Mouse (Mus musculus) embryonic facial prominence, embryonic 15.5 days (tissue): Measurements from ENCODE around the gene Gm3173. TPM values are rescaled to one million over a fixed set of nuclear protein-coding genes. Genes with fewer than 3 reads are reported as not detected.
"Not testable (repeated sequence)": the region's sequence is repeated elsewhere in the genome, so short reads cannot be mapped to it uniquely, and the experiment has no call there.

Experiments
- ATAC-seq: fragments of 200-750 bp; cut with Nextera tagmentation; 2 replicates; pipeline ENCODE4 v1.8.0; 2017; ENCODE audit warnings: low read depth, moderate TSS enrichment; ENCODE audit not compliant: insufficient number of reproducible peaks, low FRiP score, low TSS enrichment
- H3K27ac ChIP-seq: fragments of 300-500 bp; sonication (generic); replicated peaks from 2 replicates; pipeline ENCODE4 v1.5.1; 2015; ENCODE audit warnings: mild to moderate bottlenecking, inconsistent platforms
- H3K27me3 ChIP-seq: fragments of 300-500 bp; sonication (generic); 2 replicates; pipeline ENCODE4 v1.6.1; 2015; ENCODE audit warnings: inconsistent platforms
- H3K36me3 ChIP-seq: fragments of 300-500 bp; sonication (generic); 2 replicates; pipeline ENCODE4 v1.6.1; 2015; ENCODE audit warnings: mild to moderate bottlenecking, inconsistent platforms
- H3K4me1 ChIP-seq: fragments of 300-500 bp; sonication (generic); 2 replicates; pipeline ENCODE4 v1.6.1; 2015; ENCODE audit warnings: inconsistent platforms
- H3K4me2 ChIP-seq: fragments of 300-500 bp; sonication (generic); replicated peaks from 2 replicates; pipeline ENCODE4 v1.6.1; 2015; ENCODE audit warnings: mild to moderate bottlenecking, inconsistent platforms
- H3K4me3 ChIP-seq: fragments of 300-500 bp; sonication (generic); replicated peaks from 2 replicates; pipeline ENCODE4 v1.5.1; 2015; ENCODE audit warnings: mild to moderate bottlenecking, inconsistent platforms
- H3K9ac ChIP-seq: fragments of 300-500 bp; sonication (generic); 2 replicates; pipeline ENCODE4 v1.6.1; 2015; ENCODE audit warnings: inconsistent platforms
- H3K9me3 ChIP-seq: fragments of 300-500 bp; sonication (generic); replicated peaks from 2 replicates; pipeline ENCODE4 v1.6.1; 2016; ENCODE audit warnings: inconsistent platforms
- WGBS: fragments of 180-500 bp; shearing (Covaris S2); methylation state at CpG from one replicate; pipeline ENCODE4 v1.1.7; 2015; 5-methylcytosine and 5-hydroxymethylcytosine counted together
- polyA plus RNA-seq: library from polyadenylated mRNA; unstranded; fragments of >200 nt; fragmentation: Nextera tagmentation; extraction: Ambion mirVana; gene quantifications from 2 replicates; pipeline ENCODE4 v1.2.1, GENCODE M21; 2015

Gm3173 gene
- not detected in 2 replicates for polyA plus RNA-seq

DNA sequence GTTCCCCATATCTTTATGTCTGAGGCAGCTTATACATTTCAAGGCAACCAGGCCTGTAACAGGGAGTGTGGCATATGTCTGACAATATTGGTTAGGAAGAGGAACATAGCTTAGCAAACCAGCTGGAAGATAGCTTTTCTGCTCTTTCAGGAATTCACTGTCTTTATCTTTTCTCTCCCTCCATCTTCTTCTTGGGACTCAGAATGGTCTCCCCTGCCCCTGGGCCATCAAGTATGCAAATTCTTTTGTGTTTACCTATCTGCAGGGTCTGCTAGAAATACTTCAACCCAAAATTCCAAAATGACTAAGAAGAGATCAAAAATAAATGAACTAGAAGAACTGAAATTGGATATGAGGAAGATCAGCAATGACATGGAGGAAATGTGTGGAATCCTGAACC lies at the start of gene Gm3173:
Gm3173 (plus strand) TSS at position 301 of the 400 bp plus-strand sequence.
- H3K4me3 ChIP-seq, H3K4me1 ChIP-seq, H3K9ac ChIP-seq, H3K36me3 ChIP-seq, H3K27ac ChIP-seq, ATAC-seq, H3K4me2 ChIP-seq, H3K9me3 ChIP-seq, H3K27me3 ChIP-seq: not testable (repeated sequence)

DNA sequence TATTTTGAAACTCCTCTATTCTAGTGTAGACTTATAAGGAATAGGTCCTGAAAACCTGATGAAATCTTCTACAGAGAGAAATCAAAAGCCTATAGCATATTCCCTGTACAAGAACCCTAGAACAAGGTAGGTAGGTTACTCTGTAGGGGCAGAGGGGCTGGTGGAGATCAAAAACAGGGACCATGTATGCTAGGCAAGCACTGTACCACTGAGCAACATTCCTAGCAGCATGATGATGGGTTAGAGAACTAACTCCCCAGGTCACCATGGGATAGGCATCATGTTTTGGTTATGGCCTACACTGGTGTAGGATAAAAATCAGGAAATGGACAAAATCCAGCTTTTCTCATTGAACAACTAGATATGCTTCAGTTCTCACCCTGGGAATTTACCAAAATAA lies 45.2 kb upstream of the Gm3173 start:
- not testable (repeated sequence) for H3K4me2 ChIP-seq, H3K27me3 ChIP-seq, H3K4me3 ChIP-seq, H3K9me3 ChIP-seq, H3K36me3 ChIP-seq, H3K9ac ChIP-seq, H3K4me1 ChIP-seq, ATAC-seq, H3K27ac ChIP-seq

- H3K9me3 ChIP-seq, H3K9ac ChIP-seq, H3K4me2 ChIP-seq, ATAC-seq, H3K4me3 ChIP-seq, H3K27me3 ChIP-seq, H3K36me3 ChIP-seq, H3K27ac ChIP-seq, H3K4me1 ChIP-seq: not testable (repeated sequence)
- 86% methylated on average over 5 of the region's 6 CpGs for WGBS
These were observed 37.8 kb upstream of the Gm3173 start for GRCm38 (mm10) chr14:4392841-4393530.

GRCm38 (mm10) chr14:4397226-4397625 lies 33.6 kb upstream of the Gm3173 start, which contains the start of gene Gm3159:
Gm3159 (plus strand) TSS chr14:4397526.
- H3K4me2 ChIP-seq, H3K9ac ChIP-seq, H3K9me3 ChIP-seq, H3K27ac ChIP-seq, H3K36me3 ChIP-seq, H3K4me1 ChIP-seq, ATAC-seq, H3K4me3 ChIP-seq, H3K27me3 ChIP-seq: not testable (repeated sequence)
- WGBS, result 79% methylated on average over 2 of the region's 3 CpGs

DNA sequence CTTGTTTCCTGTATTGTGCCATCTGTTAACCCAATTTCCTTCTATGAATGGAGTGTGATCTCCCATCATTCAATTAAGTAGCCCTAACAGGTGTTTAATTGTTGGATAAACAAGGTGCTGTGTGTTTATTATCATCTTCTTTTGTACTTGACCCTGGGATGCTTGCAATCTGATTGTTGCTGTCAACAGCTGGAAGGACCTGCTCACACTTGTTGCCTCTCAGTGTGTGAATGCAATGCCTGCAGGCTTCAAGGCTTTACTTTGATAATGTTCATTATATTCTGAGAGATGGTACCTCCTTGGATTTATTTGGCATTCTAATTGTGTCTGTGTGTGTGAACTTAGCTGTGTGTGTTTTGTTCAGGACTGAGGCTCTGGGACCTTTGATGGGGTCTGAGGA lies 32.2 kb upstream of the Gm3173 start:
- not testable (repeated sequence) for H3K4me2 ChIP-seq, ATAC-seq, H3K9me3 ChIP-seq, H3K4me3 ChIP-seq, H3K9ac ChIP-seq, H3K27me3 ChIP-seq, H3K4me1 ChIP-seq, H3K36me3 ChIP-seq, H3K27ac ChIP-seq

GRCm38 (mm10) chr14:4400115-4400789 lies 30.5 kb upstream of the Gm3173 start:
- 84% methylated on average over 5 of the region's 5 CpGs for WGBS
- not testable (repeated sequence) for H3K9ac ChIP-seq, H3K4me2 ChIP-seq, H3K27ac ChIP-seq, H3K4me1 ChIP-seq, H3K36me3 ChIP-seq, H3K27me3 ChIP-seq, H3K9me3 ChIP-seq, H3K4me3 ChIP-seq, ATAC-seq

DNA sequence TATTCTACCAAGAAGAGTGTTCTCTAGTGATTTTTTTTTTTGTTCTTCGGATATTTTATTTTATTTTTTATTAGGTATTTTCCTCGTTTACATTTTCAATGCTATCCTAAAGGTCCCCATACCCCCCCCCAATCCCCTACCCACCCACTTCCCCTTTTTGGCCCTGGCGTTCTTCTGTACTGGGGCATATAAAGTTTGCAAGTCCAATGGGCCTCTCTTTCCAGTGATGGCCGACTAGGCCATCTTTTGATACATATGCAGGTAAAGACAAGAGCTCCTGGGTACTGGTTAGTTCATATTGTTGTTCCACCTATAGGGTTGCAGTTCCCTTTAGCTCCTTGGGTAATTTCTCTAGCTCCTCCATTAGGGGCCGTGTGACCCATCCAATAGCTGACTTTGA lies 29.5 kb upstream of the Gm3173 start:
- WGBS, result 75% methylated on average over 5 of the region's 5 CpGs
- H3K27me3 ChIP-seq, ATAC-seq: not testable (repeated sequence)

DNA sequence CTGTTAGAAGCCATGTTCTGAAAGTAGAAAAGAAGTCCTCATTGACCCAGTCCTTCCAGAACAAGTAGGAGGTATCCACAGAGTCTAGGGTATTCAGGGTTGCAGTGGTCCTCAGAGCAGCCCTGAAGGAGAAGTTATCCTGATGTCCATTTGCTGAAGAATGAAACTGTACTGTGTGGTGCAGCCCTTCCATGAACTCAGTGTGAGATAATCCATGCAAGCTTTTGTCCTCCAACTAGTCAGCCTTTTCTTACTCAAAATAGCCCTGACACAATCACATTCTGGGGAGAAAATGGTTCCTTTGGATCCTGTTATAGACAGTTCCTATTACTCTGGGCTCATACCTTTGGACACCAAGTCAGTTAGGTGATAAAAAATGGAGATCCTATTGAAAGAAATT lies 27.0 kb upstream of the Gm3173 start:
- not testable (repeated sequence) for H3K27me3 ChIP-seq, H3K9me3 ChIP-seq, H3K4me3 ChIP-seq, H3K4me2 ChIP-seq, H3K36me3 ChIP-seq, H3K9ac ChIP-seq, ATAC-seq, H3K27ac ChIP-seq, H3K4me1 ChIP-seq

More for the DNA sequence above, 29.5 kb upstream of the Gm3173 start:
- H3K27ac ChIP-seq, H3K9me3 ChIP-seq, H3K36me3 ChIP-seq, H3K4me2 ChIP-seq, H3K4me3 ChIP-seq, H3K4me1 ChIP-seq, H3K9ac ChIP-seq: not testable (repeated sequence)

DNA sequence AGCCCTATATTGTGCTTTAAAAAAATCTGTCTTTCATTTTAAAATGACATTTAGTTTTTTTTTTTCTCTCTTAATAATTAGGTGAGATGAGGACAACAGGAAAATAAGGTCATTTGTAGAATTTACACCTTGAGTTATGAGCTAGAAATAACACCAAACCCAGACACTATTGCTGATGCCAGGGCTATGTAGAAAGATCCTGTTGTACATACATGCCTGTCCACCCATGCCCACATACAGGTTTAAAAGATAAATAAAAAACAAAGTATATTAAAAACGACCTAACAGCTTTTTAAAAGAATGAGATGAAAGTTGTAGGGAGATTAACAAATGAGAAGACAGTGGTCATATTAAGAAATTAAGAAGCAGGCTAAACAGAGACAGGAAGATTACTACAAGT lies 20.9 kb upstream of the Gm3173 start:
- not testable (repeated sequence) for H3K27me3 ChIP-seq, H3K4me1 ChIP-seq, H3K36me3 ChIP-seq, ATAC-seq, H3K27ac ChIP-seq, H3K9ac ChIP-seq, H3K4me3 ChIP-seq, H3K9me3 ChIP-seq, H3K4me2 ChIP-seq
- 57% methylated on average over 1 of the region's 1 CpGs for WGBS

- H3K4me1 ChIP-seq, H3K27ac ChIP-seq, H3K9ac ChIP-seq, ATAC-seq, H3K9me3 ChIP-seq, H3K36me3 ChIP-seq, H3K27me3 ChIP-seq: not testable (repeated sequence)
- Histone ChIP-seq H3K4me2 (peak within 1 kb of the TSS; percentile 62), H3K4me3 (peak within 1 kb of the TSS; percentile 33)
- WGBS, result under 1% methylated on average over 28 of the region's 59 CpGs
These were observed 15.6 kb upstream of the Gm3173 start, which contains the start of gene Gm3164 for GRCm38 (mm10) chr14:4414965-4415835. Gm3164 (plus strand) TSS chr14:4415448.

DNA sequence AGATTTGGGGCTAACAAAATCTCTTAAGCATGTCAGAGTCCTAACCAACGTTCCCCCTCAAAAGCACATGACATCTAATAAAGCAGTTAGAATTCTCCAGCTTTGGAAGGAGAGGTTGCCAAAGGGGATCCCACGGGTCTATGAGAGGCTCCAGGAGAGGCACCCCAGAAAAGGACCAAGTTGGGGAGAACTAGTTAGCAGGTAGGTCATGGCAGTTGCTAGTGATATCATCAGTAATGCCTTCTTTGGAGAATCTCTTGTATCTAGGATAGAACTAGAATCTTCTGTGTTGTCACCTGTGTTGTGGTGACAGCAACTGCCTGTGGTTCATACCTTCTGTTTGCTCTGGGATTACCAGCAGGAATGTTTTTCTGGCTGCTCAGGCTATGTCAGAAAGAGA lies 50.7 kb downstream of the Gm3173 start, which contains the start of gene Gm3182:
Gm3182 (plus strand) TSS at position 301 of the 400 bp plus-strand sequence.
- not testable (repeated sequence) for H3K27ac ChIP-seq, H3K4me1 ChIP-seq, ATAC-seq, H3K4me2 ChIP-seq, H3K27me3 ChIP-seq, H3K36me3 ChIP-seq, H3K4me3 ChIP-seq, H3K9me3 ChIP-seq, H3K9ac ChIP-seq
- WGBS, result 85% methylated on average over 1 of the region's 2 CpGs
